Mouse (Mus musculus) limb, embryonic 11.5 days (tissue): ENCODE results near the gene Sertad4. TPM values are rescaled to one million over a fixed set of nuclear protein-coding genes. Genes with fewer than 3 reads are reported as not detected.

Experiments
- ATAC-seq: fragments of 200-750 bp; cut with Nextera tagmentation; 2 replicates; pipeline ENCODE4 v1.8.0; 2017; ENCODE audit warnings: low read depth; ENCODE audit not compliant: insufficient number of reproducible peaks, low FRiP score, low TSS enrichment
- DNase-seq: peaks from one replicate; pipeline ENCODE4 v3.0.0-alpha.2; 2015; ENCODE audit warnings: low spot score
- H3K27ac ChIP-seq: fragments of 300-500 bp; sonication (generic); replicated peaks from 2 replicates; pipeline ENCODE4 v1.5.1; 2014; ENCODE audit warnings: low read depth, mild to moderate bottlenecking, low read length
- H3K27me3 ChIP-seq: fragments of 300-500 bp; sonication (generic); 2 replicates; pipeline ENCODE4 v1.6.1; 2014; ENCODE audit warnings: mild to moderate bottlenecking, low read length, mixed read lengths; ENCODE audit not compliant: control insufficient read depth, insufficient read depth
- H3K36me3 ChIP-seq: fragments of 300-500 bp; sonication (generic); 2 replicates; pipeline ENCODE4 v1.6.1; 2014; ENCODE audit warnings: mild to moderate bottlenecking, low read length, moderate library complexity, mixed read lengths; ENCODE audit not compliant: control insufficient read depth, insufficient read depth
- H3K4me1 ChIP-seq: fragments of 300-500 bp; sonication (generic); 2 replicates; pipeline ENCODE4 v1.6.1; 2014; ENCODE audit warnings: low read length, mixed read lengths; ENCODE audit not compliant: control insufficient read depth, insufficient read depth
- H3K4me2 ChIP-seq: fragments of 300-500 bp; sonication (generic); 2 replicates; pipeline ENCODE4 v1.6.1; 2014; ENCODE audit warnings: low read depth, mild to moderate bottlenecking, moderate library complexity; ENCODE audit not compliant: severe bottlenecking
- H3K4me3 ChIP-seq: fragments of 300-500 bp; sonication (generic); 2 replicates; pipeline ENCODE4 v1.5.1; 2014; ENCODE audit warnings: low read depth, low read length
- H3K9ac ChIP-seq: fragments of 300-500 bp; sonication (generic); 2 replicates; pipeline ENCODE4 v1.6.1; 2014; ENCODE audit warnings: mild to moderate bottlenecking, low read length
- H3K9me3 ChIP-seq: fragments of 300-500 bp; sonication (generic); 2 replicates; pipeline ENCODE4 v1.6.1; 2016; ENCODE audit warnings: low read length; ENCODE audit not compliant: control insufficient read depth
- whole genome bisulfite sequencing: fragments of 180-500 bp; shearing (Covaris S2); extraction: QIAGEN DNeasy Blood & Tissue Kit; methylation state at CpG from one replicate; pipeline ENCODE4 v1.1.7; 2014; 5-methylcytosine and 5-hydroxymethylcytosine counted together
- polyA plus RNA-seq: library from polyadenylated mRNA; unstranded; fragments of >200 nt; fragmentation: Nextera tagmentation; extraction: Ambion mirVana; gene quantifications from 2 replicates; pipeline ENCODE4 v1.2.1, GENCODE M21; 2014

Sertad4 gene
- polyA plus RNA-seq, 1 experiment from 2014 or later: 71.9 TPM

- WGBS: 6% methylated on average over 3 of the region's 3 CpGs
- Histone ChIP-seq H3K36me3 (no peaks in the 10 kb centered on the region), H3K27ac (peak overlapping the region; percentile 50), H3K27me3 (no peaks in the 10 kb centered on the region), H3K4me1 (peaks cover 17% of the 10 kb centered on the region), H3K4me2 (no peak overlapping the region), H3K9me3 (no peaks in the 10 kb centered on the region), H3K9ac (no peak overlapping the region), H3K4me3 (no peak overlapping the region)
- ATAC-seq (no peak), DNase-seq (no peak)
Observed at GRCm38 (mm10) chr1:192814700-192815099, 40.9 kb downstream of the Sertad4 start.

- H3K4me3 ChIP-seq: no peak overlapping the region
- no peaks in the 10 kb centered on the region for H3K9me3 ChIP-seq
- no peaks in the 10 kb centered on the region for H3K27me3 ChIP-seq
- peaks cover 22% of the 10 kb centered on the region for H3K4me1 ChIP-seq
- H3K36me3 ChIP-seq: no peaks in the 10 kb centered on the region
- H3K27ac ChIP-seq: no peak overlapping the region
- WGBS: 92% methylated on average over 9 of the region's 9 CpGs
- no peak for DNase-seq
- no peak for ATAC-seq
- H3K9ac ChIP-seq: no peak overlapping the region
- no peak overlapping the region for H3K4me2 ChIP-seq
Observed at GRCm38 (mm10) chr1:192812758-192813157, 42.8 kb downstream of the Sertad4 start.

- no peak overlapping the region for H3K4me2 ChIP-seq
- ATAC-seq (no peak), DNase-seq (no peak)
- H3K27ac ChIP-seq: no peak overlapping the region
- 89% methylated on average over 5 of the region's 5 CpGs for WGBS
- no peak overlapping the region for H3K9ac ChIP-seq
- no peak overlapping the region for H3K4me3 ChIP-seq
- no peaks in the 10 kb centered on the region for H3K36me3 ChIP-seq
- no peaks in the 10 kb centered on the region for H3K9me3 ChIP-seq
- peaks cover 22% of the 10 kb centered on the region for H3K4me1 ChIP-seq
- H3K27me3 ChIP-seq: no peaks in the 10 kb centered on the region
Observed at GRCm38 (mm10) chr1:192812290-192812689, 43.3 kb downstream of the Sertad4 start.

GRCm38 (mm10) chr1:192806168-192807157 lies 49.1 kb downstream of the Sertad4 start:
- DNase-seq (no peak), ATAC-seq (peak; percentile 56; the same call in 1 of the 2 replicates)
- Histone ChIP-seq H3K9ac (0 out of 2 replicates have a peak overlapping the region, but pooled peaks have one; percentile 24), H3K27ac (peak overlapping the region; percentile 44), H3K9me3 (no peaks in the 10 kb centered on the region), H3K4me2 (no peak overlapping the region), H3K36me3 (no peaks in the 10 kb centered on the region), H3K4me3 (no peak overlapping the region), H3K4me1 (peaks cover 19% of the 10 kb centered on the region), H3K27me3 (no peaks in the 10 kb centered on the region)
- 56% methylated on average over 9 of the region's 10 CpGs for WGBS

- Histone ChIP-seq H3K36me3 (no peaks in the 10 kb centered on the region), H3K9me3 (no peaks in the 10 kb centered on the region), H3K4me1 (peaks cover 48% of the 10 kb centered on the region), H3K9ac (no peak overlapping the region), H3K27me3 (no peaks in the 10 kb centered on the region), H3K27ac (peak overlapping the region; percentile 85), H3K4me3 (no peak overlapping the region), H3K4me2 (no peak overlapping the region)
- DNase-seq (no peak), ATAC-seq (no peak)
- WGBS: 75% methylated on average over 8 of the region's 8 CpGs
Observed at GRCm38 (mm10) chr1:192800338-192800737, 55.2 kb downstream of the Sertad4 start.

GRCm38 (mm10) chr1:192799165-192799991 lies 56.2 kb downstream of the Sertad4 start:
- H3K4me2 ChIP-seq: peak overlapping the region; percentile 28; the same call in 1 of the 2 replicates
- H3K9ac ChIP-seq: no peak overlapping the region
- 7% methylated on average over 10 of the region's 10 CpGs for WGBS
- no peak overlapping the region for H3K4me3 ChIP-seq
- H3K9me3 ChIP-seq: no peaks in the 10 kb centered on the region
- ATAC-seq (peak; percentile 64), DNase-seq (peak; percentile 79)
- H3K36me3 ChIP-seq: no peaks in the 10 kb centered on the region
- H3K27me3 ChIP-seq: no peaks in the 10 kb centered on the region
- H3K27ac ChIP-seq: peak overlapping the region; percentile 91
- H3K4me1 ChIP-seq: peaks cover 48% of the 10 kb centered on the region

GRCm38 (mm10) chr1:192798212-192799164 lies 57.1 kb downstream of the Sertad4 start:
- WGBS: 42% methylated on average over 16 of the region's 16 CpGs
- Histone ChIP-seq H3K9ac (no peak overlapping the region), H3K4me3 (no peak overlapping the region), H3K9me3 (no peaks in the 10 kb centered on the region), H3K4me1 (peaks cover 52% of the 10 kb centered on the region), H3K27me3 (no peaks in the 10 kb centered on the region), H3K36me3 (no peaks in the 10 kb centered on the region), H3K4me2 (no peak overlapping the region), H3K27ac (peak overlapping the region; percentile 91)
- DNase-seq: peak; percentile 62
- ATAC-seq: no peak
